Mouse (Mus musculus): ENCODE measurements around the gene Ddx39. TPM values are rescaled to one million over a fixed set of nuclear protein-coding genes. Genes with fewer than 3 reads are reported as not detected.

The Ddx39 gene
- polyA plus RNA-seq, 1 experiment from 2014 or later, result 185 TPM

GRCm38 (mm10) chr8:83725521-83726102 is 10.6 kb downstream of the Ddx39 start:
- Histone ChIP-seq H3K27ac (no peak overlapping the region), H3K36me3 (replicated peaks) (peaks cover 56% of the 10 kb centered on the region), H3K27me3 (0 out of 2 replicates have a peak, but pooled peaks cover 4% of the 10 kb centered on the region), H3K4me2 (no peak overlapping the region), H3K4me1 (no peaks in the 10 kb centered on the region), H3K9ac (no peak overlapping the region), H3K9me3 (no peaks in the 10 kb centered on the region), H3K4me3 (replicated peaks) (no peak overlapping the region)
- no peak for ATAC-seq (ENCODE audit: low FRiP score)
- WGBS, result 95% methylated on average over 8 of the region's 8 CpGs

- Histone ChIP-seq H3K9me3 (no peaks in the 10 kb centered on the region), H3K4me2 (no peak overlapping the region), H3K9ac (no peak overlapping the region), H3K36me3 (replicated peaks) (peaks cover 20% of the 10 kb centered on the region), H3K4me1 (no peaks in the 10 kb centered on the region), H3K4me3 (replicated peaks) (no peak overlapping the region), H3K27me3 (0 out of 2 replicates have a peak, but pooled peaks cover 17% of the 10 kb centered on the region), H3K27ac (no peak overlapping the region)
- no peak for ATAC-seq (ENCODE audit: low FRiP score)
- 81% methylated on average over 11 of the region's 11 CpGs for WGBS
Observed at GRCm38 (mm10) chr8:83729009-83729807, 14.2 kb downstream of the Ddx39 start.

- Histone ChIP-seq H3K27ac (no peak overlapping the region), H3K4me1 (no peaks in the 10 kb centered on the region), H3K9ac (no peak overlapping the region), H3K36me3 (replicated peaks) (no peaks in the 10 kb centered on the region), H3K27me3 (0 out of 2 replicates have a peak, but pooled peaks cover 17% of the 10 kb centered on the region), H3K9me3 (no peaks in the 10 kb centered on the region; the same call in 1 of the 2 replicates), H3K4me3 (replicated peaks) (no peak overlapping the region), H3K4me2 (no peak overlapping the region)
- WGBS, result 73% methylated on average over 5 of the region's 5 CpGs
- ATAC-seq (ENCODE audit: low FRiP score), result 0 out of 2 replicates have a peak, but pooled peaks have one; percentile 14
Observed at GRCm38 (mm10) chr8:83731906-83732305, 16.9 kb downstream of the Ddx39 start.

- WGBS, result 86% methylated on average over 6 of the region's 6 CpGs
Observed at GRCm38 (mm10) chr8:83732919-83733318, 17.9 kb downstream of the Ddx39 start.

GRCm38 (mm10) chr8:83736681-83737080 is 21.7 kb downstream of the Ddx39 start:
- no peaks in the 10 kb centered on the region for H3K36me3 ChIP-seq (replicated peaks)
- H3K4me1 ChIP-seq, result peaks cover 15% of the 10 kb centered on the region
- no peak overlapping the region for H3K4me2 ChIP-seq
- peaks cover 39% of the 10 kb centered on the region for H3K27me3 ChIP-seq
- H3K27ac ChIP-seq, result no peak overlapping the region
- peaks cover 6% of the 10 kb centered on the region; the same call in 1 of the 2 replicates for H3K9me3 ChIP-seq
- no peak for ATAC-seq (ENCODE audit: low FRiP score)
- H3K4me3 ChIP-seq (replicated peaks), result no peak overlapping the region
- 91% methylated on average over 4 of the region's 4 CpGs for WGBS
- H3K9ac ChIP-seq, result no peak overlapping the region

More at GRCm38 (mm10) chr8:83732919-83733318, 17.9 kb downstream of the Ddx39 start:
- Histone ChIP-seq H3K9ac (no peak overlapping the region), H3K9me3 (peaks cover 6% of the 10 kb centered on the region; the same call in 1 of the 2 replicates), H3K27ac (no peak overlapping the region), H3K36me3 (replicated peaks) (no peaks in the 10 kb centered on the region), H3K4me2 (no peak overlapping the region), H3K27me3 (peaks cover 19% of the 10 kb centered on the region; the same call in 1 of the 2 replicates), H3K4me1 (peaks cover 3% of the 10 kb centered on the region; the same call in 1 of the 2 replicates), H3K4me3 (replicated peaks) (no peak overlapping the region)
- no peak for ATAC-seq (ENCODE audit: low FRiP score)

- WGBS, result 82% methylated on average over 4 of the region's 4 CpGs
- H3K4me2 ChIP-seq, result no peak overlapping the region
- no peak overlapping the region for H3K4me3 ChIP-seq (replicated peaks)
- no peak overlapping the region for H3K27ac ChIP-seq
- no peak for ATAC-seq (ENCODE audit: low FRiP score)
- H3K27me3 ChIP-seq, result peaks cover 46% of the 10 kb centered on the region
- H3K9me3 ChIP-seq, result peaks cover 6% of the 10 kb centered on the region; the same call in 1 of the 2 replicates
- no peaks in the 10 kb centered on the region for H3K36me3 ChIP-seq (replicated peaks)
- peaks cover 15% of the 10 kb centered on the region for H3K4me1 ChIP-seq
- H3K9ac ChIP-seq, result no peak overlapping the region
Observed at GRCm38 (mm10) chr8:83737346-83737745, 22.4 kb downstream of the Ddx39 start.

- WGBS, result 82% methylated on average over 4 of the region's 4 CpGs
- peaks cover 6% of the 10 kb centered on the region; the same call in 1 of the 2 replicates for H3K9me3 ChIP-seq
- no peak overlapping the region for H3K27ac ChIP-seq
- peaks cover 51% of the 10 kb centered on the region for H3K27me3 ChIP-seq
- no peak overlapping the region for H3K4me3 ChIP-seq (replicated peaks)
- H3K4me1 ChIP-seq, result peaks cover 15% of the 10 kb centered on the region
- ATAC-seq (ENCODE audit: low FRiP score), result no peak
- H3K36me3 ChIP-seq (replicated peaks), result no peaks in the 10 kb centered on the region
- H3K9ac ChIP-seq, result no peak overlapping the region
- H3K4me2 ChIP-seq, result no peak overlapping the region
Observed at GRCm38 (mm10) chr8:83737852-83738562, 23.0 kb downstream of the Ddx39 start.

GRCm38 (mm10) chr8:83738949-83739710 is 24.2 kb downstream of the Ddx39 start:
- no peak overlapping the region for H3K27ac ChIP-seq
- no peaks in the 10 kb centered on the region for H3K36me3 ChIP-seq (replicated peaks)
- peaks cover 15% of the 10 kb centered on the region for H3K4me1 ChIP-seq
- H3K9me3 ChIP-seq, result peaks cover 6% of the 10 kb centered on the region; the same call in 1 of the 2 replicates
- H3K4me2 ChIP-seq, result no peak overlapping the region
- no peak for ATAC-seq (ENCODE audit: low FRiP score)
- H3K27me3 ChIP-seq, result peaks cover 49% of the 10 kb centered on the region
- no peak overlapping the region for H3K4me3 ChIP-seq (replicated peaks)
- no peak overlapping the region for H3K9ac ChIP-seq
- WGBS, result 80% methylated on average over 10 of the region's 10 CpGs

GRCm38 (mm10) chr8:83739711-83740468 is 24.9 kb downstream of the Ddx39 start:
- 42% methylated on average over 8 of the region's 8 CpGs for WGBS
- Histone ChIP-seq H3K36me3 (replicated peaks) (no peaks in the 10 kb centered on the region), H3K27me3 (peaks cover 55% of the 10 kb centered on the region), H3K4me1 (peaks cover 15% of the 10 kb centered on the region), H3K4me3 (replicated peaks) (no peak overlapping the region), H3K27ac (no peak overlapping the region), H3K9me3 (peaks cover 6% of the 10 kb centered on the region; the same call in 1 of the 2 replicates), H3K4me2 (0 out of 2 replicates have a peak overlapping the region, but pooled peaks have one; percentile 86), H3K9ac (no peak overlapping the region)
- no peak for ATAC-seq (ENCODE audit: low FRiP score)

- H3K9ac ChIP-seq, result peak overlapping the region; percentile 51
- no peak; the same call in 1 of the 2 replicates for ATAC-seq (ENCODE audit: low FRiP score)
- H3K9me3 ChIP-seq, result peaks cover 6% of the 10 kb centered on the region; the same call in 1 of the 2 replicates
- peaks cover 15% of the 10 kb centered on the region for H3K4me1 ChIP-seq
- no peak overlapping the region for H3K27ac ChIP-seq
- H3K4me3 ChIP-seq (replicated peaks), result peak overlapping the region; percentile 48
- H3K4me2 ChIP-seq, result peak overlapping the region; percentile 86
- 19% methylated on average over 3 of the region's 3 CpGs for WGBS
- peaks cover 59% of the 10 kb centered on the region for H3K27me3 ChIP-seq
- H3K36me3 ChIP-seq (replicated peaks), result no peaks in the 10 kb centered on the region
Observed at GRCm38 (mm10) chr8:83740586-83740975, 25.6 kb downstream of the Ddx39 start.

Measured in forebrain, embryonic 12.5 days (tissue).